Mouse (Mus musculus): ENCODE measurements around the gene Olfr902.

DNA sequence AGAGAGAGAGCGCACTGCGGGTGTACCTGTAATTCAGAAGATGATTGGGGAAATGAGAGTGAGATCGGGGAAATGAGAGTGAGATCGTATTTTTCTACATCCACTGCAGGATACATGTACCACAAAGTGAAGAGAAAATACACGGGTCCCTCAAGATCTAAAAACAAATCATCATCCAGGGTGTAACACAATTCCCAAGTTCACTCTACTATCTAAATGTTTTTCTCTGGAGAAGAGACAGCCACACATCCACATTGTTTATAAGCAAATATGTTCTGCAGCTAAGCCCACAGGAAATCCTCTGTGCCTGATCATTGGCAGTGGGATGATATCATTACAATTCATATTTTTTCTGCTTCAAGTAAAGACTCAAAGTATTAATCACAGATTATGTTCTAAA is at the start of gene Olfr902:
- TF ChIP-seq CTCF (IDR thresholded peaks at IDR 0.05; ENCODE audit: low read depth, low read length), result no peak
- TF ChIP-seq POLR2AphosphoS5 (IDR thresholded peaks at IDR 0.05; ENCODE audit: insufficient replicate concordance, low read depth, low read length), result no peak
- TF ChIP-seq GATA1 (IDR thresholded peaks at IDR 0.05; ENCODE audit: borderline replicate concordance, low read length), result no peak
- no peak for TF ChIP-seq TAL1 (conservative IDR thresholded peaks at IDR 0.05; ENCODE audit: low read depth, low read length)

Measured in G1E (cell line).